Mouse (Mus musculus): ENCODE measurements at regions not wholly inside any gene's neighbourhood (a gene's known extent, or its start where the extent isn't known, plus 50 kb on each side); places are given as distances from the start of the nearest gene placed in this dataset.
A peak's percentile ranks its signal among the peaks of the same experiment; 100 is the strongest.

DNA sequence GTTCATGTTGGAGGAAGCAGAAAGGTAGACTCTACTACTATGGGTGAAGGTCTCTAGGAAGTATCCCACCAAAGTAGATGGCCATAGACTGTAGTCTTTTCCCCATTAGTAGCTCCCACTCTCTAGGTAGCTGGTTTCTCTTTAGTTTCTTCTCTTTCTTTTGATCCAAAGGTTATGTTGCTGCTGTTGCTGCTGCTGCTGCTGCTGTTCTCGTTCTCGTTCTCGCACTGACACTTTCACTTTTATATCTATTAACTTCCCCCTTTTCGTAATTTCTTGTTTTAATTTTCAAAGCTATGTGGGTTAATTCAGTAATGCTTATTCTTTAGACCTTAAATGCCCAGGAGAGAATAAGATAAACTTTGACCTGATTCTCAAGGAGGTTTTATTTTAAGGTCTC lies 58.3 kb downstream of the Tmem100 start:
- no peak for DNase-seq

DNA sequence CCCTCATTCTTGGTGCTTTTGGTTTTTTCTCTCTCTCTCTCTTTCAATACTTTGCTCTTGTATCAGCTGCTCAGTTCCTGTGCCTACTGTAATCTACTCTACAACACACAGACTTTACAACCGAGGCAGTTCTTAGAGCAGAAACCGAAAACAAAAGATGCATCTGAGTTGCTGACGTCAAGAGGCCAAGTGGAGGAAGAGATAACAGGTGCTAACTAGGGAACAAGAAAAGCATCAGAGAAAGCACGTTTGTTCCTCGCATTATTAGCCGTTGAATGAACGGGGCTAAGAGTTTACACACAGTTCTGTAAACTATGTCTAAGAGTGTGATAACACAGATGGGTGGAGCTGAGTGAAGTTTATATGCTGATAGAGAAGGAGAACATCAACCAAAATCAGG lies 63.9 kb downstream of the Tmem100 start:
- no peak for DNase-seq

DNA sequence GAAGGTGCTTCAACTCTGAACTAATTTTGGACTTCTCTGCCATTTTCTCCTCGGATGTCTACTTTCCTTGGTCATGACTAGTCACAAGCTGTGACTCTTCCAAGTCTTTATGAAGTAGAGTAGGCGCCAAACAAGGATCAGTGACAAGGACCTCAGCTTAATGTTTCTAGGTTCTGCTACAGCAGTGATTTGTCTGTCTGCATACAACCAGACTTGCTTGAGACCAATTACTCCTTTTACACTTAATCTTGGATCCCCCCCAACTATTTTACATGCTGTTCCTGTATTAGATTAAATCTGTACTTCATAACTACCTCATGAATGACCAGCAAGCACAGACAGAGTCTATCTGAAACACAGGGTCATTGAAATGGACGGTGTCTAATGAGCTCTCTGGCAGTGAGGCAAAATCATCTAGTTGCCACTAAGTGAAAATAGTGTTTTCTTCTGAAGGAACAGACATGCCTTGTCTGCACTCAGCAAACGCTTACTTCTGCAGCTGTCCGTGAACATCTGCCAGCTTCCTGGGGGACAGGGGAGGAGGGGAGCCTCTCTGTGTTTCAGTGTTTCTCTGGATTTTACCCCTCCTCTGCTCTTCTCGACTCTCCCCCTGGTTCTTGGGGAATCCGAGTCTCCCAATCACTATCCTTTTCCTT lies 64.7 kb downstream of the Tmem100 start:
- DNase-seq = no peak

DNA sequence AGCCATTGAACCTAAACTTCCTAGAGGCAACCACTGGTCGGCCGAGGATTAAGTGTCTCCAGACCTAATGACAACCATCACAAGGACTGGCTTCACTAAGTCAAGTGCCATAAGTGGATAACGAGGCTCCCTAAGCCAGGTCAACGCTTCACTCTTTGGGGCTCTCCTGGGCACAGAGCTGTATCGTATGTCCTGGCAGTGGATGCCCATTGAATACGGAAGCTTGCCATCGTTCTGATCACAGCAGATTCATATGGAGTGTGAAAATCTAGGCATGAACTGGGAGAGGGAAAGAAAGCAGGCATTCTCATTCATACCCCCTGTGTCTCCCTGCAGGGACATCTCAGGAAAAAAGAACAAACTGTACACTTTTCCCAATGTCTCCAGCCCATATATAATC lies 68.3 kb downstream of the Tmem100 start:
- no peak for DNase-seq

DNA sequence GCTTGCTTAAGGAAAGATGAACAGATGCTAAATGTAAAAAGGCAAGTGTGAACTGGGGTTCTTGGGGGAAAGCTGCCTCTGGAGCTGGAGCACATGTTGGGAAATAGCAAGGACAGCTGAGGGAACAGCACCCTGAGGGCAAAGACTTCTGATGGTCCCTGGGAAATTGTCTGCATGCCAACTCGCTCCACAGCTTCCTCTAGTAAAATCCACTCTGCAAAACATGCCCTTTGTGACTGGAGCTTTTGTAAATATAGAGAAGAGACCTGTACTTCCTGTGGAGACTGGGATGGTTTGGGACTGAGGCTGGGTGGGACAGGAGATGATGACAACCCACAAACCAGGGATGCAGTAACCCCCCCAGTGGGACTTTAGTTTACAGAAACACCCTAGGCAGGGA lies 69.0 kb downstream of the Tmem100 start:
- no peak for DNase-seq

DNA sequence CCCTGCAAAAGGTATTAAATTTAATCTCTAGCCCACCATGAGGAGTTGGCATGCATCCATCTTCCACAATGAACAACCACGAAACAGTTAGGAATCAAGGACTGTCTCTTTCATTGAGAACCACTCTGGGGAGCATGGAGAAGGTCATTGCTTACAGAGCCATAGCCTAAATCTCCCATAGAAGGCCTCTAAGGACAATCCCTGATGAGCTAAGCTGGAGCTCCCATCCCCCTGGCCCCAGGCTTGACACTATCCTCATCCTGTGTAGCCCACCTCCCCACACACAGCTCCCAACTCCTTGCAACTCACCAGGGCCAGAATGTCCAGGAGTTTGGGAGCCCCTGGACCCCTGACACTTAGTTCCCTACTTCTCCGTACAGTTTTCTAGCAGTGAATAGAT lies 70.0 kb downstream of the Tmem100 start:
- DNase-seq = no peak

DNA sequence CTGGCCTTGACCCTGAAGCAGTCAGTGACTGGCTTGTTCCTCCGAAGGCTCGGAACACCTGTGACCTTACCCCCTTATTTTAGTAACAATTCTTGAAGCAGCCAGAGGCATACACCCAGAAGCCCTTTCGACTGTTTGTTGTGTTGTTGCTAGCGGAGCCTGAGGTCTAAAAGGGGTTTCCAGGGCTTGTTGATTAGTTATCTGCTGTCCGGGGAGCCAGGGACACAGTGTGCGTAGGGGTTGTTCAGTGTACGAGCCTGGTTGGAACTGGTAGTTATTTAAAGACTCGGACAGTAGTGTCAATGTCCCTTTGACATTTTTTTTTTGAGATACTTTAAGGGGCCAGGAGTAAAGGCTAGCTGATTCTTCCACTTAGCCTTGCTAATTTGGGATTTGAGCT lies 71.1 kb downstream of the Tmem100 start:
- DNase-seq = no peak

DNA sequence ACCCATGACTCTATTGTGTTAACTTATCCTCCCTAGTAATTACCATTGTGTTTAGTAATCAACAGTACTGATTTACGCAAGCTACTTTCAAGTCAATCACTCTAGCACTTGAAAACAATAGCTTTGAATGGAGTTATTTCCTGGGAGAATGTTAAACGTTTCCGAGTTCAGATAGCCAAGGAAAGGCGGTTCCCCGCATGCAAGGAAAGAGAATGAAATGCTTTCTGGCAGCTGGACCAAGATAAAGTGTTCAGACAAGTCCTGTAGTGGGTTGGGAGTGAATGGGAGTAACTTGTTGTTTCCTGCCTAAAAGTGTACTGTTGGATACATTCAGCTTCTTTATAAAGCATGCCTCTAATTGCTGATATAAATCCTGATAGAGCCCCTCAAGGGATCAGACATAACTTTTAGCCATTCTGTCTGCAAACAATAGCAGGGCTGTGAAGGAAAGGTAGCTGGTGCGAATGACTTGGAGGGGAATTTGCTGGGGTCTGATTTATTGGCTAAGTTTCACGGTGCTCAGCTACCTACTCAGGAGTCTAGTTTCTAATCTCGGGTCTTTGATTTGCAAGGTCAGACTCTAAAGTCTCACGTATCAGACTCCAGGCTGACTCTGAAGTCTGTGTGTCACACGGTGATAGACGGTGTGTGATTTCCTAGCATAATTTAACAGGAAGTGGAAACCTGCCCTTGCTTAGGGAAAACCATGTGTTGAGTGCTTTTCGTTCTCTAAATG lies 76.1 kb downstream of the Tmem100 start:
- no peak for DNase-seq

DNA sequence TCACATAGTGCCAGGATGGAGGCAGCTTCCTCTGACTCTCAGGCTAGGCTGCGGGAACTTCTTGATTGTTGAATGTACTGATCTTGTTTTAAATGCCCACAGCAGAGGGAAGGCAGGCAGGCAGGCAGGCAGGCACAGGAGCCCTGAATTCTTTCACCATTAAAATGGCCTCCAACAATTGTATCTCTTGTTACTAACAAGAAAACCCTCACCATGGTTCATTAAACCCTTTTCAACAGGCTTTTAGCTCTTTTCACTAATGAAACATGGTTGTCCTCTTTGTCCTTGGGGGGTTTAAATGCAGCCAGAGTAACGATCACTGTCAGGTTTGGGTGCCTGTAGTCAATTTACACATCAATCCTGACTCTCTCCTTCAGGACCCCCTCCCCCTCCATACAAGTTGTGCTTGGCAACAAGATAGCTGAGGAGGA lies 77.8 kb upstream of the Gm45716 start:
- DNase-seq = no peak

DNA sequence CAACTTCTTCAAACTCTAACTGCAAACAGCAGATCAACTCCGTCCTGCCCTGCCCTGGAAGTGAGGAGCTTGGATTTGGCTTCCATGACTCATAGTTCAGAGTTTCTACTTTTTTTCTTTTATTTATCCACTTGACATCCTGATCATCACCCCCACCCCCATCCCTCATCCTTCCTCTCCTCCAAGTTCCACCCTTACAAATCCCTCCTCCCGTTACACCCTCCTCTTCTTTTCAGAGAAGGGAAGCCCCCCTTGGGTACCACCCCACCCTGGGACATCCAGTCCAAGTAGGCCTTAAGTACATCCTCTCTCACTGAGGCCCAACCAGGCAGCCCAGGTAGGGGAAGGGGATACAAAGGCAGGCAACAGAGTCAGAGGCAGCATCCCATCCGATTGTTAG lies 77.3 kb upstream of the Gm45716 start:
- DNase-seq = no peak

DNA sequence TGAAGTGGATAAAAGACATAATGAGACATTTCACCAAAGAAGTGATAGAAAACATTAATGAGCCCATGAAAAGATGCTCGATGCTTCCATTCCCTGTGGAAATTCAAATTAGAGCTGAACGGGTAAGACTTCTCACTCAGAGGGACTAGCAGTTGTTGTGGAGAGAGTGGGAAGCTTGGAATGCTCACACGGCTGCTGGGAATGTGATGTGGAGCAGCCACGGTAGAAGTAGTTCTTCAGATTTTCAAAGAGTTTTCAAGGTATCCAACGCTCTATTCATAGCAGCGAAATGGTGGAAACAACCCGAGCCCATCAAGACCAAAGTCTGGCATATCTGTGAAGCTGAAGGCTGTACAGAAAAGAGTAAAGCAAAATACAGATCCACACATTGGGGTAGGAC lies 75.3 kb upstream of the Gm45716 start:
- no peak for DNase-seq

DNA sequence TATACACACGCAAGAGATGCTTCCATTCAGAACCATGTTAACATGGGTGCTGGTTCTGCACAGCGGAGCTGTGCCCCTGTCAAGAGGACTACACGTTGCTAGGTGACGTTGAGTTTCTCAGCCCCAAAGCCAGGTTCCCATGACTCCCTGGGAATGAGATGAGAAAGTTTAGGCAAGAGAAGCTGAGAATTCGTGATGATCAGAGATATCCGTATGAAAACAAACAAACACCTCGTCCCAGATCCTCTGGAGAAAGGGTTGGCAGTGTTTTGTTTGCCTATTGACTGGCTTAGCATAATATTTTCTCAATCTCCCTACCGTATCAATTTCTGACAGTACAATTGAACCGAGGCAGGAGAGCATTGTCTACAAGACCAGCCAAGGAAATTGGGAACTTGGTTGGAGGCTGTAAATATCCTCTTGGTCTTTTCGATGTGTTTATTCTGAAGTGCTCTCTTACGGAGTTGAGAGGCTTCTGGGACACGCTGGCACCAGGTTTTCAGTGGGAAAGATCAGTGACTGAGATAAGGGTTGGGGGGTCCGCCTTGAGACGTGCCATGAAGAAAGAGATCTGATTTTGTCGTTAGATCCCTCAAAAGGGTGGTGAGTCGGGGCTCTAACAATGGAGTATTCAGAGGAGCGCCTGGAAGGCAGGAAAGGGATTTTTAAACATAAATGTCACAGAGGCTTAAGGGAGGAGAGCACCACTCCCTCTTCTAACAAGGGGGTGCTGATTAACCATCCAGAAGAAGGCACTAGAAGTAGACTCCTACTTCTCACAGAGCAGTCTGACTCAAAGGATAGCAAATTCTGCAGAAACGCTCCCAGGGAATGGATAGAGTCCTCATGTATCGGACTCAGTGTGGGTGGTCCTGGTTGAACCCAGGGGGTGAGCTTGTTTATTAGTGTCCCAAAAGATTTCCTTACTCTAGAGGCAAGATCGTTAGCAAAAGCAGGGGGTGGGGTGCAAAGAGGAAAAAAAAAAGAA lies 70.5 kb upstream of the Gm45716 start:
- DNase-seq = no peak

DNA sequence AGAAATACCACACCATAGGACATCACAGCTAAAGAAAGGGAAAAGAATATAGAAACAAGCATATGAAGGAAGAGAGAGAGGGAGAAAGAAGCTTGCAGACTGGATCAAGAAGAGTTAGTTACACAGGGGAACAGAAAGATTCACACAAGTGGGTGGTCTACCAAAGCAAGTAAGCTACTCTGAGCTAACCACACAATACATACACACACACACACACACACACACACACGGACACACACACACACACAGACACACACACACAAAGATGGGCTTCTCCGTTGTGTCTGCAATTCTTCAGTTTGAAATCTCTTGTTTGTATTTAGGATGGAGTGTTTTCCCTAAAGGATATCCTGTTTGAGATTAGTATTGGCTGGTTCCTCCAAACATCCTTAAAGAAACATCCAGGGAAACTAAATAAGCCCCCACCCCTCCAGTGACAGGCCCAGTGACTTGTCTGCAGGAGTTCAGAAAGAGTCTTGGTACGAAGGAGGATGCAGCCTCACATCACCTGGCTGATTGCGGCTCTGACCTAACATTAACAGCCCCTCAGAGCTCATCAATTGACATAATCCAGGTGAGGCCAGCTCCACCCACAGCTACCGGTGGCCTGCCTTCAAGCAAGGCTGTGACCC lies 69.7 kb upstream of the Gm45716 start:
- no peak for DNase-seq

DNA sequence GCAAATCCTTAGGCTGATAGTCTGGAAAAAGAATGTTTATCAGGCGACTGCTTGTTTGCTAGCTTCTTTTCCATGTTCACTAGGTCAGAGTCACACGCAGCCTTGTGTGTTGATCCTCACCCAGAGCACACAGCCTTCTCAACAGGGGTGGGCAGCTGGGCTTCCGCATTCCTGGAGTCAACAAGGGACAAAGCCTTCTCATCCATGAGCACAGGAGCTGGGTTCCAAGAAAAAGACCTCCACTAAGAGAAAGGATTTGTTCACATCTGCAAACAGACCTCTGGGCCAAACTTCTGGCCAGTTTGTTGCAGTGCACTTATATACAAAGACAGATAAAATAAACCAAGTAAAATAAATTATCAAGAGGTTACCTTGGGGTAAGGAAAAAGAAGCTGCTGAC lies 65.6 kb upstream of the Gm45716 start:
- DNase-seq = no peak

DNA sequence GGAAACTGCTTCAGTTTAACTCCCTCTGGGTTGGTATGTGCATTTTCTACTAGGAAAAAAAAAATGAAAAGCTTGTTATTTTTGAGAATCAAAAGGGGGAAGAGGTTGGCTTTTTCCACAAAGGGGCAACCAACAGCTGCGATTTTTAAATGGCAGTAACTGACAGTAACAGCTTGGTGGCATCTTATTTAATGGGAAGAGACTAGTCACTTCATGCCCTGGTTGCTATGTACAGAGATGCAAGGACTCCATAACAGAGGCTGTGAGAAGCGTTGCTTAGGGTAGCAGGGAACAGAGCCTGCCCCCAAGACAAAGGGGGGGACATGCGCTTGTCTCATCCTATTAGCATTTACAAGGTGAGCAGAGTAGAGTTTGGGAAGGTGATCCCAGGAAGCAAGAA lies 64.8 kb upstream of the Gm45716 start:
- no peak for DNase-seq

DNA sequence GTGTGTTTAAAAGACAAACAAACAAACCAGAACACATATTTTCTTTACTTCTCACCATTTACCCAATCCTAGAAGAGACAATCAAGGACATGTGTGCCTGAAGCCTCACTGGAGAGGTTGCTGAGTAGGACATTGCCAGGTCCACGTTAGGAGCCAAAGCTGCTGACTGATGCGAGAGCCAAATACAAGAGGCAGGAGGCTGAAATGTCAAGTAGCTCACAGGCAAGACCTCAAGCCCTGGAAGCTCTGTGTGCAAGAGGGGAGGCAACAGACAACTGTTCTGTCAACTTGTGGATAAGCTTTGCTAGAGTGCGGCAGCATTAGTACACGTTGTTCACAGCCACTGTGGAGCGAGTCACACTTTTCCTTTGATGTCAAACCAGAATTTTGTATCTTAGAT lies 63.6 kb upstream of the Gm45716 start:
- no peak for DNase-seq

DNA sequence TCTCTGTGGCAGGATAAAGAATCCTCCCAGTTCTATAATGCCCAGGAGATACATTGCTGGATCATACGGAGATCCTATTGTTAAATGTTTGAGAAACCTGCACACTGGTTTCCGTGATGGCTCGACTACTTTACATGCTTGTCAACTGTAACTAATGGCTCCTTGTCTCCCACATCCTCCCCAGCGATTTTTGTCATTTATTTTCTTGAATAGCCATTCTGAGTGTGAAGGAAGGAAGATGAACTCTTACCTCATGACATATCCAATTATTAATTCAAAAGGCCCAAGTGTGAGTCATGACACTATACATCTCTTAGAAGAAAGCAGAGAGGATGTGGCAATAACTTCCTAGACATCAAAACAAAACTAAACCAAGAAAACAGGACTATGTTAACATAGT lies 61.2 kb upstream of the Gm45716 start:
- DNase-seq = no peak

DNA sequence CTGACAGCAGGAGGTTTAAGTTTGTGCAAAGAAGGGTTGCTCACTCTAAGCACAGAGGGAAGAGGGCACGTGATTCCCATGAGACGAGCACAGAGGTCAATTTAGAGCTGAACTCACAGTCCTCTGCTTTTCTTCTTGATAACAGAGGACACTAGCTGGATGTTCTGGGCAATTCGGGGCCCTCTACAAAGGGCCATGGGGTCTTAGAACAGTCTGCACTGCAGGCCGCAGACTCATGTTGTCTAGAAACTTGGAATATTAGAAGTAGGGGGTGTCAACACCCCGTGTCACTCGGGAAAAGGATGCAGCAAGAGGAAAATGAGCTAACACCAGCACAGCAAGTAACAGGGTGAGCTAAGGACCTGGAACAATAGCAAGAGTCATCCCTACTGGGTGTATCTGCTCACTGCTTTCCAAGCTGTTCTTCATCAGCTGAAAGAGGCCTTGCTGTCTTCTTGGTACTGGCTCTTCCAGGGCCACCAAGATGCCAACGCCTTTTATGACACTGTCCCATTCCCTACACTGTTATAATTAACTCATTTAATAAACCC lies 58.5 kb upstream of the Gm45716 start:
- no peak for DNase-seq

DNA sequence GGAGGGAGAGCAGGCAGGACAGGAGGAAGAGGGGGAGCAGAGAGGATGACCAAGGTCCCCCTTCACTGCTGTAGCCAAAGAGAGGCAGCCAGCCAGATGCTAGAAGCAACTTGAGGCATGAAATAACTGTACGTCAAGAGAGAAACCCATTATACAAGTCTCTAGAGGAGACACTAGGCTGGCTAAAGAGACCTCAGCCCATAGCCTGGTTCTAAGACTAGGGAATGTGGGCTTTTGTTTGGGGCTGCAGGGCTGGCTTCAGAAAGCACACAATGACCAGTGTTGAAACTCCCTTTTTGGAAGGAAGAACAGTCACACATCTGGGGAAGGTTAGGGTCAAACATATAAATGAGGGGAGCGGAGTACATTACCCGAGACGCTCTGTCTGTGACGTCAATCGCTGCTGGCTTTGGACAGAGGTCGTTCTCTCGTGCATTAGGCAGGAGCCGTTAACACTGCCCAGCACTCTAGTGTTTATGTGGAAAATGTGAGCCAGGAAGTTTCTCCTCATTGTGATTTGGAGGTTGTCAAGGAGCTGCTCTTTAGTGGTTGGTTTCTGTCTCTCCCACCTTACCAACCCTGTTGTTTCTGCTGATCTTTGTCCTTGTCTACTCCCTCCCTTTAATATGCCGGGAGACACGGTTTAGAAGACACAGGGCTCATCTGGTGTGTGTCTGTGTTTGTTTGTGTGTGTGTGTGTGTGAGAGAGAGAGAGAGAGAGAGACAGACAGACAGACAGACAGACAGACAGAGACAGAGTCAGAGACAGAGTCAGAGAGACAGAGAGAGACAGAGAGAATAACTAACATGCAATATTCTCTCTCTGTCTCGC lies 57.5 kb upstream of the Gm45716 start:
- peak; percentile 11 for DNase-seq

DNA sequence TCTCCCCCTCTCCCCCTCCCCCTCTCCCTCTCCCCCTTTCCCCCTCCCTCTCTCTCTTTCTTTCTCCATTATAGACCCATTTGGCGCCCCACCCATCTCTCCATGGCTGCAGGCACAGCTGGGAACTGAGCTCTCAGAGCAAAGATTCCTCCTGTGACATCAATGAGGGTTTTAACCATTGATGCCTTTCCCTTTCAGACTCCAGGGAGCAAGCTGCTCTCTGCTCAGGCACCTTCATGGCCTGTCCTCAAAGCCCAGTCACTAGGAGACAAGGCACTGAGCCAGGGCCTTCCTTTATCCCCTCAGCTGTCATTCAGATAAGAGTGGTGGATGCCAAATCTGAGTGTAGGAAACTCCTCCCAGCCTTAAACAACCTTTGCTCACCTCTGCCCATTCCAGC lies 56.8 kb upstream of the Gm45716 start:
- DNase-seq = no peak

DNA sequence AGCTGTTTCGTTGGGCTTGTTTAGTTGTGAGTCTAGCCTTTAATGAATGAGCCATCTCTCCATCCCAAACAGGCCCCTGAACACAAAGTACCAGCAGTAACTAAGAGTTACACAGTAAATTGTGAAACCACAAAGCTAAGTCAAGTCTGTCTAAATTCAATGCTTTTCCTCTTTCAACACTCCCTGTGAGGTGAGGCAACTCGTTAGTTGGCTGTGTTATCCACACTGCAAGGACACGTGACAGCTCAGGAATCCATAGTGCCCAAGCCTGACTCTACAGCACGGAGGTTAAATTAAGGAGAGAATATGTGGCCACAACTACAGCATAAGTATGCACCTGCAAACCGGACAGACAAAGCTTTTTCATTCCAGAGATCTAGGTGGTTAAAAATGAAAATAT lies 54.9 kb upstream of the Gm45716 start:
- no peak for DNase-seq

DNA sequence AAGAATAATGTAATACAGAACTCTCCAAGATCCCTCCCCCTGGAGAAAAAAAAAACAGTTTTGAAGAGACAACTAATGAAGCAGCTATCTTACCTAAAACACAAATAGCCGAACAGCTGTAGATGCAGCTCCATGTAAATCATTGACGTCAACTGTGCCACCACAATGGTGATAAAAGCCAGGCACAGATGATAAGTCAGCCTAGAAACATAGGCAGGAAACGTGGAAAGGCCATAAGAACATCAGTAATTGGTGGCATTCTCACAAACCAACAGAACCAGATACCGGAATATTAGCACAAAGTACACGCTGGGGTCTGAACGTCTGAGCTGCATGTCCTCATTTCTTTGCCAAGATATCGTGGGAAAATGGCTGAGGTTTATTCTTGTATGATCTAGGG lies 51.2 kb upstream of the Gm45716 start:
- DNase-seq = no peak
